Mouse (Mus musculus): ENCODE measurements around the gene Fxyd2. TPM values are rescaled to one million over a fixed set of nuclear protein-coding genes. Genes with fewer than 3 reads are reported as not detected.

Gene Fxyd2
- not detected for total RNA-seq (2023)

GRCm38 (mm10) chr9:45399434-45399833 lies at the start of gene Fxyd2:
Gene Fxyd2, plus strand, starts transcription at chr9:45399669.

GRCm38 (mm10) chr9:45370117-45370561 lies 29.3 kb upstream of the Fxyd2 start, which contains the start of gene Fxyd6:
Gene Fxyd6, plus strand, starts transcription at chr9:45370185.

GRCm38 (mm10) chr9:45426456-45426855 lies 27.0 kb downstream of the Fxyd2 start, which contains the start of gene Dscaml1:
Gene Dscaml1, plus strand, starts transcription at chr9:45426628.

Other genes with a start within 250 kb of the Fxyd2 start
- under 1 TPM in 1 of 2 experiments, not detected in 1; 0.79 TPM for gene BC049352, start 217.7 kb upstream of the Fxyd2 start, total RNA-seq (2023)
- gene Tmprss4, start 195.6 kb upstream of the Fxyd2 start, total RNA-seq (2023): under 1 TPM in 1 of 2 experiments, not detected in 1; 0.18 TPM
- gene Il10ra, start 130.5 kb upstream of the Fxyd2 start, total RNA-seq (2023): 10 to 100 TPM; 69.6 to 82.4 TPM
- gene Tmprss13, start 80.6 kb upstream of the Fxyd2 start, total RNA-seq (2023): not detected
- under 1 TPM in 1 of 2 experiments, not detected in 1; 0.46 TPM for gene Fxyd6, start 29.5 kb upstream of the Fxyd2 start, total RNA-seq (2023)
- not detected for gene Dscaml1, start 27.0 kb downstream of the Fxyd2 start, total RNA-seq (2023)

All from neutrophil, adult 59 days (primary cell).